Mouse (Mus musculus): ENCODE measurements around the gene Cd40. TPM values are rescaled to one million over a fixed set of nuclear protein-coding genes. Genes with fewer than 3 reads are reported as not detected.

Gene Cd40
- total RNA-seq, 2 experiments from 2014 or later = 0.28 to 0.41 TPM

DNA sequence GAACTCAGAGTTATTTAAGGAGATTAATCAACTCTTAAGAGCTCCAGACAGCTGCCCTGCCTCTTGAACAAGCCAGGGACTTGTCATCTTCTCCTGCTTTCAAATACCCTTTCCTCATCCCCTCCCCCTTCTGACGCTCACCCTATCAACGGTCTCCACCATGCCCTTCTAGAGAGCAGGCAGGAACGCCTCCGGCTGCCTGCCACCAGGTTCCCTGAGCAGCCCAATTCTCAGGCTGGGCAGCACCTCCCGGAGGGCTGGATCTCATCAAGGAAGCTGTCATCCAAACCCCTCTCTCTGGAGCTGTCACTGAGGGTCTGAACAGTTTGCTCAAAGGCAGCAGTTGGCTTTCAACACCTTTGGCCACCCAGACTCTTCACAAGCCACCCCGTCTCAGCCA is 45.3 kb downstream of the Cd40 start:
- no peak for DNase-seq (ENCODE audit: low spot score)

DNA sequence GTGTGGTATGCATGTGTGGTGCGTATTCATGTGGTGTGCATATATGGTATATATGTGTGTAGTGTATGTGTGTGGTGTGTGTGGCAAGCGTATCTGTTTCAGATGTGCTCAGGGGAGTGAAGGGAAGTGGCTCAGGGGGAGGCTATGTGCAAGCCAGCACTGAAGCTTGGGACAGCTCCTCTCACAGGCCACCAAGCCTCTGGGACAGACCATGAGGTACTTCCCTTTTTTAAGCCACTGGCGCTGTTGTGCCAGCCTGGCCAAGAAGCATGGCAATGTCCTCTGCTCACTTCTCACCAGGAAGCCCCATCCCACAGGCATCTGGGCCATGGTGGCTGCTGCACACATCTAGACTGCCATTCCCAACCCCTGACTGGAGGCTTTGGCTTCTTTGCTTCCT is 47.5 kb downstream of the Cd40 start:
- DNase-seq (ENCODE audit: low spot score) = no peak

DNA sequence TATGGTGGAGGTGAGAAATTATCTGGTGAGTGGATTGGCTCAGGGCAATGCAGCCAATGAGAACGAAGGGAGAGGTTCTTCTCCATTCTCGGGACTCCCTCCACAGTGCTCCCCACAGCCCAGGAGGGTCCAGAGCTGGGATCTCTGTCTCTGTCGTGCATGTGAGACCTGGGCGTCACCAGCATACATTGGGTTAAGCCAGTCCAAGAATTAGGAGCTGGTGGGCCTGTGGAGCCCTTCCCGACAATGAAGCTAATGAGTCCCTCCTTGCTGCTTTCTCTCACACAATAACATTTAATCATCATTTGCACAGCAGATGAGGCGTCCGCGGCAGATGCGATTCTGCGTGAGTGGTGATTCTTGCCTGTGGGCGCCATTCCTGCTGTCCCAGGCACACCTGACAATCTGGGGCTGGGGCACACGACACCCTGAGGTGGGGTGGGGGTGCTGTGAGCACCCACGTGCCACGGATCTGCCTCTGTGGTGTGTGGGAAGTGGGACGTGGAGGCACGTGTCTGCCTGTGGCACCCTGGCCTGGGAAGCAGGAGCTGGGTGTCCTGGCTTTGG is 50.2 kb downstream of the Cd40 start:
- no peak for DNase-seq (ENCODE audit: low spot score)

DNA sequence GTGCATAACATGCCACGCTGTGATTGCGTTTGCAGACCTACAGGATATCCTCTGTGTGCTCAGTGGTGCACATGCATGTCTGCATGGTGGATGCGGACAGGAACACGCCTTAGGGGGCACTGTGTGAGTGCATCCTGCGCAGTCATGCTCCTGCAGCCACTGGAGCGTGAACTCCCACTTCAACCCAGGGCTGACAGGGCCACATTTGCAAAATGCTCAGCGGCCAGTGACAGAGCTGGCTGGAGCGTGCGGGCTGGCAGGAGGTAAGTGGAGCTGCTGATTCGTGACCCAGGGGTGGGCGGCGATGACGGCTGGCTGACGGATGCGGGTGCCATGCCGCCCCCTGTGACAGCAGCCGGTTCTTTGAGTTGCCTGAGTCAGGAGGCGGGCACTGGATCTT is 51.2 kb downstream of the Cd40 start:
- no peak for DNase-seq (ENCODE audit: low spot score)

DNA sequence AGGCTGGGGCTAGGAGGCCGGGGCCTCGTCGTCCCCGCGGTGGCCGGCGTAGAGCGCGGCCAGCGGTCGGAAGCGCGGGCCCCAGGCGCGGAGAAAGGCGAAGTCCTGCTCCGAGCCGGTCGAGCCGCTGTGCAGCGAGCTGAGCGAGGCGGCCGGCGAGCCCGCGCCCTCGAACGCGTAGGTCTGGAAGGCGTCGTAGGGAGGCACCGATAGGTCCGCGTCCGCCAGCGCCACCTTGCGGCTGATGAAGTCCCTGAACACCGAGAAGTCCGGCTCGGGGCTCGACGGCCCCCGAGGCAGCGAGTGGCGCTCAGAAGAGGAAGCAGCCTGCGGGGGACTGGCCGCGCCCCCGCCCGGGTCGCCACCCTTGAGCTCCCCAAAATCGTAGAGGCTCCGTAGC is 56.7 kb downstream of the Cd40 start:
- DNase-seq (ENCODE audit: low spot score) = peak; percentile 72

DNA sequence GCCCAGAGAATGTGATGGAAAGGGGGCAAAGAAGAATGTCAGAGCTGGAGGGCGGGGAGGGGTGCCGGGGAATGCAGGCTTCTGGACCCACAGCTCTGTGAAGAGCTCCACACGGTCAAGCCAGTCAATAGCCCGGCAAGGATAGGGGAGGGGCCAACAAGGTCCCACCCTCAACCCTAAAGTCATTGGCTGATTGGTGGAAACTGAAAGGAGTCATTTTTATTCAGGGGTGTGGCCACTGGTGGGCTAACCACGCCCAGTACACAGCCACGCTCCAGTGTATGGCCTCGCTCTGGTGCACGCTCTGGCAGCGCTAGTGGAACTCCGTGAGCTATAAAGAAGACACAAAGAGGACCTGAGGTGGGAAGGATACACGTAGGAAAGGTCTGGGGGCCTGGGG is 58.3 kb downstream of the Cd40 start:
- DNase-seq (ENCODE audit: low spot score) = no peak

DNA sequence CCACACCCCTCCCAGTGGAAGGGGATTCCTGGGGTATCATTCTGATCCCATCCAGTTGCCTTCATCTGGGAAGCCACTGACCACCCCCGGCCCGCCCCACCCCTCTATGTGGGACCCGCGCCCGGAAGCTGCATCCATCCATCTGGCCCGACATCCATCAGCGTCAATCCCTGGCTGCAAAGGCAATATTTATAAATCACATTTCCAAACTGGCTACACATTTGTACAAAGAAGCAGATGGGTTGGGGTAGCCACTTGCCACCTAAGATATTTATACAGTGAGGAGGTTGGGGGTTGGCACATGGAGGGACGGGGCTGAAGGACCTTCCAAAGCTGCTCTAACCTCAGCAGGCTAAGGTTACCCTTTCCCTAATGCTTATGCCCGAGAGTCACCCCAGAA is 65.3 kb downstream of the Cd40 start:
- DNase-seq (ENCODE audit: low spot score) = no peak

DNA sequence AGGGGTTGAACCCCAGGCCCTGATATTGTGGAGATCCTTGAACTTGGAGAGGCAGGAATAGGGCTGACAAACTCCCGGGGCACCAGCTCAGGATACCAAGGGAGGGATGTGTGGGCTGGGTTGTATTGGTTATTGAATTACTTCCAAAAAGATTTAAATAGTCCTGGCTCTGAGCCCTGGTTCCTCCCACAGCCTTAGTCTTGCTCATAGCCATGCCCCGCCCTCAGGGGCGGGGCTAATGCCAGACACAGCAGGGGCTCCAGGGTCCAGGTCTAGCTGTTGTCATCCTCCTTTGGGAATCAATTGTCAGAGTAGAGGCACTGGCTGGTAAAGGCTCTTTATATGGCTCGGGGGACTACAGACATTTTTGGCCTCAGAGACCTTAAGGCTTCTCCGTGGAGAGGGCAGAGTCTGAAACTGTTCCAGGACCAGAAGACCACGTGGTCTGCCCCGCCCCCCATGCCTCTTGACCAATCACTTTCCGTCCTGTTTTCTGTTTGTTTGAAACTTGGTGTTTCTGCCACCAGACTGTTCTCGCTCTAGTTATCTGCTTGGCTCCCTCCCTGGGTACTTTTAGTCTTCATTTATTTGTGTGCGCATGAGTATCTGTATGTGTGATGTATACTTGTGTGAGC is 65.9 kb downstream of the Cd40 start:
- DNase-seq (ENCODE audit: low spot score) = no peak

Other genes starting within 250 kb of the Cd40 start
- gene Zswim1, start 232.9 kb upstream of the Cd40 start, total RNA-seq (2021) = 1 to 10 TPM; 5.6 to 5.8 TPM
- not detected for gene Spata25, start 227.1 kb upstream of the Cd40 start, total RNA-seq (2021)
- 10 to 100 TPM; 51.3 to 55.9 TPM for gene Ctsa, start 222.8 kb upstream of the Cd40 start, total RNA-seq (2021)
- gene Neurl2, start 222.2 kb upstream of the Cd40 start, total RNA-seq (2021) = 10 to 100 TPM; 37.2 to 41.0 TPM
- gene Pltp, start 197.9 kb upstream of the Cd40 start, total RNA-seq (2021) = 10 to 100 TPM; 12.5 to 21.8 TPM
- gene Pcif1, start 176.3 kb upstream of the Cd40 start, total RNA-seq (2021) = 10 to 100 TPM; 26.3 to 28.6 TPM
- gene Zfp335, start 143.9 kb upstream of the Cd40 start, total RNA-seq (2021) = 1 to 10 TPM; 7.4 to 8.4 TPM
- under 1 TPM; 0.43 to 0.85 TPM for gene Mmp9, start 114.8 kb upstream of the Cd40 start, total RNA-seq (2021)
- gene Slc12a5, start 94.8 kb upstream of the Cd40 start, total RNA-seq (2021) = under 1 TPM; 0.40 to 0.55 TPM
- gene Ncoa5, start 20.8 kb upstream of the Cd40 start, total RNA-seq (2021) = 10 to 100 TPM; 11.1 to 11.7 TPM
- not detected for gene 1700025C18Rik, start 35.1 kb downstream of the Cd40 start, total RNA-seq (2021)
- 1 to 10 TPM; 1.1 to 1.3 TPM for gene Cdh22, start 179.2 kb downstream of the Cd40 start, total RNA-seq (2021)
- gene Slc35c2, start 232.2 kb downstream of the Cd40 start, total RNA-seq (2021) = 10 to 100 TPM; 19.4 to 20.0 TPM

Measured in gastrocnemius, adult 18-20 months (tissue).